Mouse (Mus musculus) spleen, adult 2 months (tissue): ENCODE data around the gene Spred2.

Experiments
- CTCF ChIP-seq: fragments of 200-500 bp; IDR thresholded peaks from 2 replicates; pipeline ENCODE4 v1.5.1; 2011; ENCODE audit warnings: mild to moderate bottlenecking, inconsistent platforms; ENCODE audit not compliant: insufficient read depth, insufficient read length, insufficient replicate concordance; ENCODE audit errors: extremely low read depth
- POLR2A ChIP-seq: fragments of 200-500 bp; IDR thresholded peaks from 2 replicates; pipeline ENCODE4 v1.6.1; 2011; ENCODE audit warnings: low read depth, low read length, inconsistent platforms

- TF ChIP-seq CTCF (no peak), POLR2A (no peak)
These were observed 37.7 kb downstream of the Spred2 start for GRCm38 (mm10) chr11:19961766-19962365.
